Mouse (Mus musculus) embryonic facial prominence, embryonic 14.5 days (tissue): ENCODE results near the gene Ccdc163. TPM values are rescaled to one million over a fixed set of nuclear protein-coding genes. Genes with fewer than 3 reads are reported as not detected.
A peak's percentile ranks its signal among the peaks of the same experiment; 100 is the strongest.

Experiments used
- ATAC-seq: fragments of 200-750 bp; cut with Nextera tagmentation; 2 replicates; pipeline ENCODE4 v1.8.0; 2017; ENCODE audit warnings: low read depth, moderate number of reproducible peaks, moderate TSS enrichment
- DNase-seq: peaks from one replicate; pipeline ENCODE4 v3.0.0-alpha.2; 2015; ENCODE audit warnings: low spot score
- H3K27ac ChIP-seq: fragments of 300-500 bp; sonication (generic); replicated peaks from 2 replicates; pipeline ENCODE4 v1.5.1; 2014; ENCODE audit warnings: low read depth, mild to moderate bottlenecking, low read length, moderate library complexity
- H3K27me3 ChIP-seq: fragments of 300-500 bp; sonication (generic); replicated peaks from 2 replicates; pipeline ENCODE4 v1.6.1; 2014; ENCODE audit warnings: low read length; ENCODE audit not compliant: control insufficient read depth, insufficient read depth
- H3K36me3 ChIP-seq: fragments of 300-500 bp; sonication (generic); 2 replicates; pipeline ENCODE4 v1.6.1; 2014; ENCODE audit warnings: low read length, mixed read lengths; ENCODE audit not compliant: control insufficient read depth, insufficient read depth
- H3K4me1 ChIP-seq: fragments of 300-500 bp; sonication (generic); 2 replicates; pipeline ENCODE4 v1.6.1; 2014; ENCODE audit warnings: antibody characterized with exemption, low read length; ENCODE audit not compliant: control insufficient read depth, insufficient read depth
- H3K4me2 ChIP-seq: fragments of 300-500 bp; sonication (generic); 2 replicates; pipeline ENCODE4 v1.6.1; 2014; ENCODE audit warnings: low read depth, mild to moderate bottlenecking, low read length, moderate library complexity, mixed read lengths
- H3K4me3 ChIP-seq: fragments of 300-500 bp; sonication (generic); 2 replicates; pipeline ENCODE4 v1.5.1; 2014; ENCODE audit warnings: low read depth, mild to moderate bottlenecking, low read length
- H3K9ac ChIP-seq: fragments of 300-500 bp; sonication (generic); 2 replicates; pipeline ENCODE4 v1.6.1; 2014; ENCODE audit warnings: low read depth, mild to moderate bottlenecking, low read length, moderate library complexity, mixed read lengths
- H3K9me3 ChIP-seq: fragments of 300-500 bp; sonication (generic); 2 replicates; pipeline ENCODE4 v1.6.1; 2016; ENCODE audit warnings: low read length; ENCODE audit not compliant: control insufficient read depth
- WGBS: fragments of 180-500 bp; shearing (Covaris S2); extraction: QIAGEN DNeasy Blood & Tissue Kit; methylation state at CpG from one replicate; pipeline ENCODE4 v1.1.7; 2014; 5-methylcytosine and 5-hydroxymethylcytosine counted together
- polyA plus RNA-seq: library from polyadenylated mRNA; unstranded; fragments of >200 nt; fragmentation: Nextera tagmentation; extraction: Ambion mirVana; gene quantifications from 2 replicates; pipeline ENCODE4 v1.2.1, GENCODE M21; 2014

Ccdc163 gene
- polyA plus RNA-seq, 1 experiment from 2014 or later = 24.8 TPM

DNA sequence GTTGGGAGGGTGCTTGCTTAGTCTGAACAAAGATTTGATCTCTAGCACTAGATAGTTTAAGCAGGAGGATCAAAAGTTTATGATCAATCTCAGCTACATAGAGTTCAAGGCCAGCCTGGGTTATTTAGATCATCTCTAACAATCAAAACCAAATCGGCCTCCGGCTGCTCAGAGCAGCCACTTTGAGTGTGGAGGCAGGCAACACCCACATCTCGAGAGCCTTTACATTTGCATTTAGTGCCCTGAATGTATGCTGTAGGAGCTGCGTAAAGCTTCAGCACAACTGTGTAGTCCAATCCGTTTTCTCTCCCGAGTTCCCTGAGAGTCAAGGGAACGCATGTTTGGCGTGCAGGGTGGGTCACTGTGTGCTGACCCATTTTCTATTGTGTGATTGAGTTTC is 84.1 kb downstream of the Ccdc163 start:
- H3K27me3 ChIP-seq = no peaks in the 10 kb centered on the region
- H3K4me2 ChIP-seq = no peak overlapping the region
- WGBS = 91% methylated on average over 8 of the region's 8 CpGs
- ATAC-seq = no peak
- H3K36me3 ChIP-seq = 0 out of 2 replicates have a peak, but pooled peaks cover 4% of the 10 kb centered on the region
- no peaks in the 10 kb centered on the region for H3K9me3 ChIP-seq
- H3K9ac ChIP-seq = no peak overlapping the region
- DNase-seq = no peak
- no peak overlapping the region for H3K27ac ChIP-seq
- H3K4me1 ChIP-seq = no peaks in the 10 kb centered on the region
- no peak overlapping the region for H3K4me3 ChIP-seq

- no peak overlapping the region for H3K9ac ChIP-seq
- H3K27me3 ChIP-seq = no peaks in the 10 kb centered on the region
- no peak overlapping the region for H3K4me2 ChIP-seq
- 0 out of 2 replicates have a peak, but pooled peaks cover 4% of the 10 kb centered on the region for H3K36me3 ChIP-seq
- H3K27ac ChIP-seq = no peak overlapping the region
- H3K4me1 ChIP-seq = no peaks in the 10 kb centered on the region
- no peak for ATAC-seq
- H3K4me3 ChIP-seq = no peak overlapping the region
- no peaks in the 10 kb centered on the region for H3K9me3 ChIP-seq
- WGBS = 70% methylated on average over 2 of the region's 2 CpGs
- no peak for DNase-seq
Measured at GRCm38 (mm10) chr4:116794273-116794672, 86.0 kb downstream of the Ccdc163 start.

DNA sequence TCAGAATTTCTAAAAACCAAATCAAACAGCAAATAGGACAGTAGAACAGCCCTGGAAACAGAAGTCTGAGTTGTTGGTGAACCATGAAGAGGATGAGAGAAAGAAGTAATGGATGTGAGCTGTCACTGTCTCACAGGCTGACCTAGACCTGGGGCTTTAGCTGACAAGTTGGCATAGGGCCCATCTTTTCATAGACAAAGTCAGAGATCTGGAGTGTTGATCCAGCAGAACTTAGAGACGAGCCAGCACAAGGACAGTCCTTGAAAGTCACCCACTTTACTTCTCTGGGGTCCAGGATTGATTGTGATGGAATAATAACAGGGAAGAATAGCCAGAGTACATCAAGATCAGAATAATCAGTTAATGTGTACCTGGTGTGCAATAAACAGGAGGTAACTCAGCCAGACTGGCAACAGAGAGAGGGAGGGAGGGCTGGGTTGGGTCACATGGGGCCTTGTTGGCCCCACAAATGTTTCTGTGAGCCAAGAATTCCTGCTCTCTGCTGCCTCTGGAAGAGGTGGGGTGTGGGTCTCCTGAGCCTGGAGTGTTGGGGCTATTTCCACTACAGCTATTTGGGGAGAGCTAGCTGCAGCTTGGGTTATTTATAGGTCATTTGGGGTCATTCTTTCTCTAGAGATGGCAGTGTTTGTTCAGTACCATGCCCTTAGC is 88.3 kb downstream of the Ccdc163 start:
- no peaks in the 10 kb centered on the region for H3K9me3 ChIP-seq
- DNase-seq = no peak
- H3K9ac ChIP-seq = no peak overlapping the region
- H3K36me3 ChIP-seq = 0 out of 2 replicates have a peak, but pooled peaks cover 9% of the 10 kb centered on the region
- no peak overlapping the region for H3K4me3 ChIP-seq
- WGBS = 38% methylated on average over 1 of the region's 1 CpGs
- no peaks in the 10 kb centered on the region for H3K4me1 ChIP-seq
- peak; percentile 55; the same call in 1 of the 2 replicates for ATAC-seq
- H3K4me2 ChIP-seq = no peak overlapping the region
- no peaks in the 10 kb centered on the region for H3K27me3 ChIP-seq
- no peak overlapping the region for H3K27ac ChIP-seq

DNA sequence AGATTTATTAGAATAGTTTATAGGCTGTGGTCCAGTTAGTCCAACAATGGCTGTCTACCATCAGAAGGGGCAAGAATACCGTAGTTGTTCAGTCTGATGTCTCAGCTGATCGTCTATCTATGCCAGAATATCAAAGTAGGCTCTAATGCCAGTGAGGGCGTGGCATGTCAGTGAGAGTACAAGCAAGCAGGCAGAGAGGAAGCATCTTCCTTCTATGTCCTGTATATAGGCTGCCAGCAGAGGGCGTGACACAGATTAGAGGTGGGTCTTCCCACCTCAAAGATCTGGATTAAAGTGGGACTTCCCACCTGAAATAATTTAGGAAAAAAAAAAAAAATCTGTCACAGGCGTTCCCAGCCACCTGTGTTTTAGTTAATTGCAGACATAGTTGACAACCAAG is 91.6 kb downstream of the Ccdc163 start:
- H3K27ac ChIP-seq = no peak overlapping the region
- no peak overlapping the region for H3K4me2 ChIP-seq
- peak; percentile 19 for DNase-seq
- H3K4me3 ChIP-seq = no peak overlapping the region
- H3K36me3 ChIP-seq = peaks cover 35% of the 10 kb centered on the region
- WGBS = 33% methylated on average over 5 of the region's 5 CpGs
- ATAC-seq = no peak
- H3K9me3 ChIP-seq = no peaks in the 10 kb centered on the region
- no peaks in the 10 kb centered on the region for H3K4me1 ChIP-seq
- no peaks in the 10 kb centered on the region for H3K27me3 ChIP-seq
- H3K9ac ChIP-seq = no peak overlapping the region

Other genes with a start within 250 kb of the Ccdc163 start
- gene Mast2, start 244.3 kb upstream of the Ccdc163 start, polyA plus RNA-seq = 26.2 and 27.0 TPM in 2 replicates
- gene Ipp, start 201.0 kb upstream of the Ccdc163 start, polyA plus RNA-seq = 3.7 and 4.2 TPM in 2 replicates
- 23.0 and 23.5 TPM in 2 replicates for gene Tmem69, start 152.6 kb upstream of the Ccdc163 start, polyA plus RNA-seq
- 37.4 and 38.6 TPM in 2 replicates for gene Gpbp1l1, start 150.9 kb upstream of the Ccdc163 start, polyA plus RNA-seq
- 4.2 and 8.0 TPM in 2 replicates for gene Ccdc17, start 111.9 kb upstream of the Ccdc163 start, polyA plus RNA-seq
- 99.2 and 113 TPM in 2 replicates for gene Nasp, start 80.6 kb upstream of the Ccdc163 start, polyA plus RNA-seq
- gene Akr1a1, start 56.8 kb upstream of the Ccdc163 start, polyA plus RNA-seq = 762 and 846 TPM in 2 replicates
- 1,105 and 1,130 TPM in 2 replicates for gene Prdx1, start 23.0 kb upstream of the Ccdc163 start, polyA plus RNA-seq
- 8.2 and 10.5 TPM in 2 replicates for gene Mmachc, start 103 bp upstream of the Ccdc163 start, polyA plus RNA-seq
- 6.2 and 8.5 TPM in 2 replicates for gene Tesk2, start 12.4 kb downstream of the Ccdc163 start, polyA plus RNA-seq
- 29.8 and 32.2 TPM in 2 replicates for gene Toe1, start 99.1 kb downstream of the Ccdc163 start, polyA plus RNA-seq
- 8.2 and 10.2 TPM in 2 replicates for gene Mutyh, start 99.2 kb downstream of the Ccdc163 start, polyA plus RNA-seq
- gene Hpdl, start 113.2 kb downstream of the Ccdc163 start, polyA plus RNA-seq = 1.1 and 1.2 TPM in 2 replicates
- 0.51 and 0.54 TPM in 2 replicates for gene Zswim5, start 168.9 kb downstream of the Ccdc163 start, polyA plus RNA-seq